Mouse (Mus musculus): Measurements from ENCODE around the gene Ccdc114. TPM values are rescaled to one million over a fixed set of nuclear protein-coding genes. Genes with fewer than 3 reads are reported as not detected.

Gene Ccdc114
- polyA plus RNA-seq, 1 experiment from 2014 or later = 0.94 TPM

GRCm38 (mm10) chr7:45988344-45988743 is 64.5 kb downstream of the Ccdc114 start:
- 57% methylated on average over 1 of the region's 1 CpGs for WGBS (ENCODE audit: insufficient replicate concordance)
- H3K27ac ChIP-seq (ENCODE audit: low read length) = no peak overlapping the region
- H3K4me1 ChIP-seq (ENCODE audit: control insufficient read depth, low read depth, low read length) = no peaks in the 10 kb centered on the region
- H3K4me3 ChIP-seq (ENCODE audit: low read depth, low read length) = no peak overlapping the region
- H3K36me3 ChIP-seq (ENCODE audit: control insufficient read depth, insufficient read depth) = no peaks in the 10 kb centered on the region
- no peak overlapping the region for H3K9ac ChIP-seq (ENCODE audit: low read depth, low read length)
- ATAC-seq (ENCODE audit: low read depth) = no peak
- no peaks in the 10 kb centered on the region for H3K9me3 ChIP-seq (replicated peaks; ENCODE audit: control insufficient read depth, low read length)
- H3K4me2 ChIP-seq (ENCODE audit: low read depth, low read length) = no peak overlapping the region
- no peaks in the 10 kb centered on the region for H3K27me3 ChIP-seq (ENCODE audit: control insufficient read depth, insufficient read depth, low read depth, low read length)

- 45% methylated on average over 8 of the region's 8 CpGs for WGBS (ENCODE audit: insufficient replicate concordance)
- H3K4me1 ChIP-seq (ENCODE audit: control insufficient read depth, low read depth, low read length) = no peaks in the 10 kb centered on the region
- H3K27me3 ChIP-seq (ENCODE audit: control insufficient read depth, insufficient read depth, low read depth, low read length) = no peaks in the 10 kb centered on the region
- no peak overlapping the region for H3K4me2 ChIP-seq (ENCODE audit: low read depth, low read length)
- H3K36me3 ChIP-seq (ENCODE audit: control insufficient read depth, insufficient read depth) = no peaks in the 10 kb centered on the region
- ATAC-seq (ENCODE audit: low read depth) = peak; percentile 81
- no peak overlapping the region for H3K9ac ChIP-seq (ENCODE audit: low read depth, low read length)
- no peak overlapping the region for H3K27ac ChIP-seq (ENCODE audit: low read length)
- H3K4me3 ChIP-seq (ENCODE audit: low read depth, low read length) = no peak overlapping the region
- no peaks in the 10 kb centered on the region for H3K9me3 ChIP-seq (replicated peaks; ENCODE audit: control insufficient read depth, low read length)
Observed at GRCm38 (mm10) chr7:45992470-45992869, 68.6 kb downstream of the Ccdc114 start.

Other genes starting within 250 kb of the Ccdc114 start
- not detected in 2 replicates for gene Ntn5, start 240.1 kb upstream of the Ccdc114 start, polyA plus RNA-seq (2015; fragmentation: Nextera tagmentation; extraction: Ambion mirVana)
- gene Sec1, start 229.7 kb upstream of the Ccdc114 start, polyA plus RNA-seq (2015; fragmentation: Nextera tagmentation; extraction: Ambion mirVana) = 0.05 TPM in 1 of 2 replicates, not detected in the other
- gene Car11, start 224.2 kb upstream of the Ccdc114 start, polyA plus RNA-seq (2015; fragmentation: Nextera tagmentation; extraction: Ambion mirVana) = 0.23 and 0.37 TPM in 2 replicates
- 0.27 and 0.32 TPM in 2 replicates for gene Dbp, start 219.0 kb upstream of the Ccdc114 start, polyA plus RNA-seq (2015; fragmentation: Nextera tagmentation; extraction: Ambion mirVana)
- gene Rpl18, start 208.6 kb upstream of the Ccdc114 start, polyA plus RNA-seq (2015; fragmentation: Nextera tagmentation; extraction: Ambion mirVana) = 460 and 502 TPM in 2 replicates
- gene Sphk2, start 206.1 kb upstream of the Ccdc114 start, polyA plus RNA-seq (2015; fragmentation: Nextera tagmentation; extraction: Ambion mirVana) = 11.0 and 13.9 TPM in 2 replicates
- gene Fam83e, start 202.9 kb upstream of the Ccdc114 start, polyA plus RNA-seq (2015; fragmentation: Nextera tagmentation; extraction: Ambion mirVana) = 0.16 and 0.30 TPM in 2 replicates
- not detected in 2 replicates for gene Spaca4, start 198.3 kb upstream of the Ccdc114 start, polyA plus RNA-seq (2015; fragmentation: Nextera tagmentation; extraction: Ambion mirVana)
- not detected in 2 replicates for gene Lmtk3, start 140.3 kb upstream of the Ccdc114 start, polyA plus RNA-seq (2015; fragmentation: Nextera tagmentation; extraction: Ambion mirVana)
- gene Sult2b1, start 139.4 kb upstream of the Ccdc114 start, polyA plus RNA-seq (2015; fragmentation: Nextera tagmentation; extraction: Ambion mirVana) = 0.08 and 0.22 TPM in 2 replicates
- gene Cyth2, start 109.5 kb upstream of the Ccdc114 start, polyA plus RNA-seq (2015; fragmentation: Nextera tagmentation; extraction: Ambion mirVana) = 26.0 and 26.5 TPM in 2 replicates
- gene Kcnj14, start 99.3 kb upstream of the Ccdc114 start, polyA plus RNA-seq (2015; fragmentation: Nextera tagmentation; extraction: Ambion mirVana) = 0.14 and 0.15 TPM in 2 replicates
- 19.2 and 20.9 TPM in 2 replicates for gene Grwd1, start 93.1 kb upstream of the Ccdc114 start, polyA plus RNA-seq (2015; fragmentation: Nextera tagmentation; extraction: Ambion mirVana)
- gene Kdelr1, start 51.3 kb upstream of the Ccdc114 start, polyA plus RNA-seq (2015; fragmentation: Nextera tagmentation; extraction: Ambion mirVana) = 27.9 and 35.3 TPM in 2 replicates
- gene Grin2d, start 45.7 kb upstream of the Ccdc114 start, polyA plus RNA-seq (2015; fragmentation: Nextera tagmentation; extraction: Ambion mirVana) = 0.04 and 0.05 TPM in 2 replicates
- gene Syngr4, start 27.4 kb upstream of the Ccdc114 start, polyA plus RNA-seq (2015; fragmentation: Nextera tagmentation; extraction: Ambion mirVana) = 0.71 and 0.95 TPM in 2 replicates
- 3.5 and 4.3 TPM in 2 replicates for gene Tmem143, start 27.1 kb upstream of the Ccdc114 start, polyA plus RNA-seq (2015; fragmentation: Nextera tagmentation; extraction: Ambion mirVana)
- 55.5 and 56.5 TPM in 2 replicates for gene Emp3, start 2.7 kb upstream of the Ccdc114 start, polyA plus RNA-seq (2015; fragmentation: Nextera tagmentation; extraction: Ambion mirVana)
- gene Abcc6, start 106.2 kb downstream of the Ccdc114 start, polyA plus RNA-seq (2015; fragmentation: Nextera tagmentation; extraction: Ambion mirVana) = 16.9 and 19.2 TPM in 2 replicates
- 22.0 and 23.4 TPM in 2 replicates for gene Nomo1, start 109.6 kb downstream of the Ccdc114 start, polyA plus RNA-seq (2015; fragmentation: Nextera tagmentation; extraction: Ambion mirVana)
- 0.06 TPM in 1 of 2 replicates, not detected in the other for gene Kcnj11, start 176.7 kb downstream of the Ccdc114 start, polyA plus RNA-seq (2015; fragmentation: Nextera tagmentation; extraction: Ambion mirVana)

All from liver, embryonic 16.5 days (tissue).